Mouse (Mus musculus): Measurements from ENCODE around the gene Gpr132. TPM values are rescaled to one million over a fixed set of nuclear protein-coding genes. Genes with fewer than 3 reads are reported as not detected.
A peak's percentile ranks its signal among the peaks of the same experiment; 100 is the strongest.

Gpr132 gene
- polyA plus RNA-seq, 1 experiment from 2014 or later, result 0.22 TPM

DNA sequence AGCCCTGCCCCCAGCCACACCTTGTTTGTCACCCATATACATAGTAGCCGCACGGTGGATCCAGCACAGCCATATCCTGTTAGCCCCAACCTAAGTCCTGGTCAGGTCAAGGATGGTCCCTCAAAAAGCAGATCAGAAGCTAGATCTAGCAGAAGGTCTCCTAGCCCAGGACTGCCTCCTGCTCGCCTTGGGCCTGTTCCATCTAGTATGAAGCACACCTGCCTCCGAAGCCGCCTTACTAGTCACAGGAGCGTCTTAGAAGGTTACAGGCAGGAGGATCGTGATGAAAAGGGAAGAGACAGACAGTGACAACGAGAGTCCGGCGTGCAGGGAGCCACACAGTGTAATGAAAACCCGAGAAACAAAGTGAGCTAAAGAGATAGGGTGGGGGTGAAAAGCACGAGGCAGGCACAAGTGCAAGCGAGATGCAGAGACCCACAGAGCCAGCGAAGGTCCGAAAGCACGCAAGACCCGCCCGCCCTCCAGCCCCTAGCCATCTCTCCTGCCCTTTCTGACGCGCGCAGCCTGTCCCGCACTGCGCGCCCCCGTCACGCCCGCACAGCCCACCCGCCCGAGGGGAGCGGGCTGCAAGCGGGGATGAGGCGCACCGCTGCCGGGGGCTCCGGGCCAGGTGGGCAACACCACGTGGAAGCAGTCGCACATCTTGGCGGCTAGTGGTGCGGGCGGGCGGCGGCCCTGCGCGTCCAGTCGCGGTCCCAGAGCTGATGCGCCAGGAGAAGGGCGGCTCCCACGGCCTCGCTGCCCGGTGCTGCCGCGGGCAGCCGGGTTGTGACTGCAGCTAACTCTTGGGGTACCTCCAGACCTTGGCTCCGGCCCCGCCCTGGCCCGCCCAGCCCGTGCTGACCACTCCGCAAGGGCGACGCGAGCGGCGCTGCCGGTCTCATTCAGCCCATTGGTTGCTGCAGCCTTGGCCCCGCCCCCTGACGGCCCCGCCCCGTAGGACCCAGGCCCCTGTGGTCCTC, 65.9 kb downstream of the Gpr132 start, which contains the start of gene Ahnak2:
Ahnak2 (minus strand) TSS at position 794 of the 983 bp plus-strand sequence.
- peak; percentile 45; the same call in 1 of the 2 replicates for ATAC-seq (ENCODE audit: insufficient read depth, low FRiP score)
- Histone ChIP-seq H3K27me3 (ENCODE audit: control insufficient read depth, insufficient read depth, low read length) (peaks cover 14% of the 10 kb centered on the region), H3K4me3 (replicated peaks; ENCODE audit: low read length) (peak within 1 kb of the TSS; percentile 54), H3K9ac (ENCODE audit: low read length) (peak within 1 kb of the TSS; percentile 72), H3K27ac (ENCODE audit: low read length) (no peak within 1 kb of the TSS), H3K36me3 (ENCODE audit: control insufficient read depth, insufficient read depth, low read length) (no peaks in the 10 kb centered on the region), H3K4me1 (ENCODE audit: control insufficient read depth, insufficient read depth, low read length) (peaks cover 43% of the 10 kb centered on the region), H3K9me3 (replicated peaks; ENCODE audit: control insufficient read depth, low read length) (no peaks in the 10 kb centered on the region), H3K4me2 (ENCODE audit: low read depth, low read length) (peak within 1 kb of the TSS; percentile 100)
- 4% methylated on average over 49 of the region's 69 CpGs for WGBS

Other genes starting within 250 kb of the Gpr132 start
- gene Adssl1, start 248.2 kb downstream of the Gpr132 start, polyA plus RNA-seq (2015; fragmentation: Nextera tagmentation; extraction: Ambion mirVana), result 2.7 and 10.3 TPM in 2 replicates
- gene Siva1, start 223.5 kb downstream of the Gpr132 start, polyA plus RNA-seq (2015; fragmentation: Nextera tagmentation; extraction: Ambion mirVana), result 152 and 171 TPM in 2 replicates
- 50.7 and 52.8 TPM in 2 replicates for gene Akt1, start 193.3 kb downstream of the Gpr132 start, polyA plus RNA-seq (2015; fragmentation: Nextera tagmentation; extraction: Ambion mirVana)
- gene Zbtb42, start 189.4 kb downstream of the Gpr132 start, polyA plus RNA-seq (2015; fragmentation: Nextera tagmentation; extraction: Ambion mirVana), result 9.7 and 12.2 TPM in 2 replicates
- 19.8 and 21.9 TPM in 2 replicates for gene Cep170b, start 147.8 kb downstream of the Gpr132 start, polyA plus RNA-seq (2015; fragmentation: Nextera tagmentation; extraction: Ambion mirVana)
- 13.7 and 17.1 TPM in 2 replicates for gene Pld4, start 107.6 kb downstream of the Gpr132 start, polyA plus RNA-seq (2015; fragmentation: Nextera tagmentation; extraction: Ambion mirVana)
- 4.9 and 5.4 TPM in 2 replicates for gene Ahnak2, start 65.6 kb downstream of the Gpr132 start, polyA plus RNA-seq (2015; fragmentation: Nextera tagmentation; extraction: Ambion mirVana)
- gene Clba1, start 59.3 kb downstream of the Gpr132 start, polyA plus RNA-seq (2015; fragmentation: Nextera tagmentation; extraction: Ambion mirVana), result 5.8 and 6.9 TPM in 2 replicates
- gene Cdca4, start 38.8 kb downstream of the Gpr132 start, polyA plus RNA-seq (2015; fragmentation: Nextera tagmentation; extraction: Ambion mirVana), result 87.7 and 87.9 TPM in 2 replicates
- gene Jag2, start 61.5 kb upstream of the Gpr132 start, polyA plus RNA-seq (2015; fragmentation: Nextera tagmentation; extraction: Ambion mirVana), result 5.1 and 6.4 TPM in 2 replicates
- 80.2 and 81.9 TPM in 2 replicates for gene Nudt14, start 73.9 kb upstream of the Gpr132 start, polyA plus RNA-seq (2015; fragmentation: Nextera tagmentation; extraction: Ambion mirVana)
- 16.2 and 20.6 TPM in 2 replicates for gene Btbd6, start 108.3 kb upstream of the Gpr132 start, polyA plus RNA-seq (2015; fragmentation: Nextera tagmentation; extraction: Ambion mirVana)
- gene Brf1, start 132.5 kb upstream of the Gpr132 start, polyA plus RNA-seq (2015; fragmentation: Nextera tagmentation; extraction: Ambion mirVana), result 50.3 and 53.9 TPM in 2 replicates
- 9.7 and 11.2 TPM in 2 replicates for gene Pacs2, start 146.3 kb upstream of the Gpr132 start, polyA plus RNA-seq (2015; fragmentation: Nextera tagmentation; extraction: Ambion mirVana)
- not detected in 2 replicates for gene Tex22, start 206.3 kb upstream of the Gpr132 start, polyA plus RNA-seq (2015; fragmentation: Nextera tagmentation; extraction: Ambion mirVana)
- 8.9 and 10.8 TPM in 2 replicates for gene Mta1, start 230.1 kb upstream of the Gpr132 start, polyA plus RNA-seq (2015; fragmentation: Nextera tagmentation; extraction: Ambion mirVana)

All from stomach, embryonic 16.5 days (tissue).